Mouse (Mus musculus) cortical plate, adult 2 months (tissue): Measurements from ENCODE around the gene Actr5. TPM values are rescaled to one million over a fixed set of nuclear protein-coding genes. Genes with fewer than 3 reads are reported as not detected.
A peak's percentile ranks its signal among the peaks of the same experiment; 100 is the strongest.

ENCODE experiments used
- H3K27ac ChIP-seq: fragments of 200-500 bp; 2 replicates; pipeline ENCODE4 v1.5.1; 2012; ENCODE audit warnings: low read length, control low read depth, inconsistent platforms; ENCODE audit not compliant: insufficient read depth
- H3K4me1 ChIP-seq: fragments of 200-500 bp; 2 replicates; pipeline ENCODE4 v1.6.1; 2011; ENCODE audit warnings: low read length; ENCODE audit not compliant: control insufficient read depth, insufficient read depth
- H3K4me3 ChIP-seq: fragments of 200-500 bp; 2 replicates; pipeline ENCODE4 v1.5.1; 2011; ENCODE audit warnings: mild to moderate bottlenecking, low read length, control low read depth; ENCODE audit not compliant: insufficient read depth
- CTCF ChIP-seq: fragments of 200-500 bp; IDR thresholded peaks from 2 replicates; pipeline ENCODE4 v1.5.1; 2011; ENCODE audit warnings: mild to moderate bottlenecking, control low read depth, low read length; ENCODE audit not compliant: insufficient read depth; ENCODE audit errors: extremely low read depth
- POLR2A ChIP-seq: fragments of 200-500 bp; IDR thresholded peaks from 2 replicates; pipeline ENCODE4 v1.6.1; 2011; ENCODE audit warnings: mild to moderate bottlenecking, low read length, control low read depth; ENCODE audit not compliant: insufficient read depth; ENCODE audit errors: extremely low read depth
- polyA plus RNA-seq: library from polyadenylated mRNA; depleted of rRNA; stranded (reverse); fragments of >200 nt; gene quantifications from 2 replicates; pipeline ENCODE4 v1.2.3, GENCODE M21; 2012

The Actr5 gene
- polyA plus RNA-seq, 1 experiment, result 6.9 TPM

- Histone ChIP-seq H3K4me1 (peaks cover 11% of the 10 kb centered on the region), H3K27ac (0 out of 2 replicates have a peak overlapping the region, but pooled peaks have one; percentile 22), H3K4me3 (no peak overlapping the region)
- no peak for TF ChIP-seq POLR2A
Measured at GRCm38 (mm10) chr2:158673493-158673892, 48.8 kb downstream of the Actr5 start.

- TF ChIP-seq CTCF (no peak), POLR2A (no peak)
- H3K4me1 ChIP-seq, result peaks cover 15% of the 10 kb centered on the region
- no peak overlapping the region for H3K4me3 ChIP-seq
- H3K27ac ChIP-seq, result no peak overlapping the region
Measured at GRCm38 (mm10) chr2:158674131-158674530, 49.4 kb downstream of the Actr5 start.

GRCm38 (mm10) chr2:158674759-158675158 lies 50.1 kb downstream of the Actr5 start:
- Histone ChIP-seq H3K4me3 (no peak overlapping the region), H3K27ac (no peak overlapping the region), H3K4me1 (peaks cover 11% of the 10 kb centered on the region)
- TF ChIP-seq CTCF (no peak), POLR2A (no peak)

GRCm38 (mm10) chr2:158675161-158675560 lies 50.5 kb downstream of the Actr5 start:
- TF ChIP-seq POLR2A, result no peak
- TF ChIP-seq CTCF, result no peak
- no peak overlapping the region for H3K4me3 ChIP-seq
- H3K27ac ChIP-seq, result no peak overlapping the region
- peaks cover 11% of the 10 kb centered on the region for H3K4me1 ChIP-seq

- TF ChIP-seq CTCF (no peak), POLR2A (no peak)
- Histone ChIP-seq H3K27ac (no peak overlapping the region), H3K4me1 (peaks cover 9% of the 10 kb centered on the region), H3K4me3 (no peak overlapping the region)
Measured at GRCm38 (mm10) chr2:158675907-158676533, 51.3 kb downstream of the Actr5 start.

- Histone ChIP-seq H3K27ac (no peak overlapping the region), H3K4me1 (peaks cover 15% of the 10 kb centered on the region), H3K4me3 (no peak overlapping the region)
- TF ChIP-seq CTCF (no peak), POLR2A (no peak)
Measured at GRCm38 (mm10) chr2:158677946-158678345, 53.3 kb downstream of the Actr5 start.

GRCm38 (mm10) chr2:158679091-158679490 lies 54.4 kb downstream of the Actr5 start:
- H3K4me1 ChIP-seq, result peaks cover 14% of the 10 kb centered on the region
- H3K27ac ChIP-seq, result no peak overlapping the region
- TF ChIP-seq POLR2A (no peak), CTCF (no peak)
- no peak overlapping the region for H3K4me3 ChIP-seq

GRCm38 (mm10) chr2:158680357-158680889 lies 55.7 kb downstream of the Actr5 start:
- no peak overlapping the region for H3K27ac ChIP-seq

GRCm38 (mm10) chr2:158681714-158682113 lies 57.0 kb downstream of the Actr5 start:
- no peak overlapping the region for H3K27ac ChIP-seq
- TF ChIP-seq POLR2A (no peak), CTCF (no peak)
- no peak overlapping the region for H3K4me3 ChIP-seq
- H3K4me1 ChIP-seq, result peaks cover 24% of the 10 kb centered on the region

More at GRCm38 (mm10) chr2:158680357-158680889, 55.7 kb downstream of the Actr5 start:
- peaks cover 24% of the 10 kb centered on the region for H3K4me1 ChIP-seq
- TF ChIP-seq CTCF (no peak), POLR2A (no peak)
- no peak overlapping the region for H3K4me3 ChIP-seq

GRCm38 (mm10) chr2:158682344-158683037 lies 57.8 kb downstream of the Actr5 start:
- Histone ChIP-seq H3K4me1 (peaks cover 24% of the 10 kb centered on the region), H3K4me3 (no peak overlapping the region), H3K27ac (no peak overlapping the region)
- TF ChIP-seq CTCF (no peak), POLR2A (no peak)
